Mouse (Mus musculus): Measurements from ENCODE around the gene Ghrh. TPM values are rescaled to one million over a fixed set of nuclear protein-coding genes. Genes with fewer than 3 reads are reported as not detected.

Ghrh gene
- total RNA-seq, 2 experiments from 2014 or later, result not detected

DNA sequence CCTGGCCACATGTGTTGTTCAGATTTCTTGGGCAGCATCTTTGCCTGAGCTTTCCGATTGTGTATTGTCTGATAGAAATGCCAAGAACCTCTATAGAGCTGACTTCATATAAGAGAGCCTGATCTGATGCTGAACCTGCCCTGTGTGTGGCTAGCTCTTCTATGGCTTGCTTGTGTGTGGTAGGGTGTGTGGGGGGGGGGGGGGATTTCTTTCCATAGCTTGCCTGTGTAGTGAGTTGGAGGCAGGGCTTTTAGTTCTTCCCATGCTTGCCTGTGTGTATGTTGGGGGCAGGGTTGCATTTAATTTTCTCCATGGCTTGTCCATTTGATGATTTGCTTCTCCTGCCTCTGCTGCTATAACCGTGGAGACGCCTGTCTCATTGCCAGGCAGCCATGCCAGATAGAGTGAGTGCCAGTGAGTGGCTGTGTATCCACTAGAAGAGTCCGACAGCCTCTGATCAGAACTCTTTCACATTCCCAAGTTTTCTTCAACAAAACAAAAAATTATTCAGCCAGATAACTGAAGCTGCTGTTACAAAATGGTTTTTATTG lies 39.5 kb downstream of the Ghrh start:
- peak in 1 of 2 experiments; percentile 30 for DNase-seq

DNA sequence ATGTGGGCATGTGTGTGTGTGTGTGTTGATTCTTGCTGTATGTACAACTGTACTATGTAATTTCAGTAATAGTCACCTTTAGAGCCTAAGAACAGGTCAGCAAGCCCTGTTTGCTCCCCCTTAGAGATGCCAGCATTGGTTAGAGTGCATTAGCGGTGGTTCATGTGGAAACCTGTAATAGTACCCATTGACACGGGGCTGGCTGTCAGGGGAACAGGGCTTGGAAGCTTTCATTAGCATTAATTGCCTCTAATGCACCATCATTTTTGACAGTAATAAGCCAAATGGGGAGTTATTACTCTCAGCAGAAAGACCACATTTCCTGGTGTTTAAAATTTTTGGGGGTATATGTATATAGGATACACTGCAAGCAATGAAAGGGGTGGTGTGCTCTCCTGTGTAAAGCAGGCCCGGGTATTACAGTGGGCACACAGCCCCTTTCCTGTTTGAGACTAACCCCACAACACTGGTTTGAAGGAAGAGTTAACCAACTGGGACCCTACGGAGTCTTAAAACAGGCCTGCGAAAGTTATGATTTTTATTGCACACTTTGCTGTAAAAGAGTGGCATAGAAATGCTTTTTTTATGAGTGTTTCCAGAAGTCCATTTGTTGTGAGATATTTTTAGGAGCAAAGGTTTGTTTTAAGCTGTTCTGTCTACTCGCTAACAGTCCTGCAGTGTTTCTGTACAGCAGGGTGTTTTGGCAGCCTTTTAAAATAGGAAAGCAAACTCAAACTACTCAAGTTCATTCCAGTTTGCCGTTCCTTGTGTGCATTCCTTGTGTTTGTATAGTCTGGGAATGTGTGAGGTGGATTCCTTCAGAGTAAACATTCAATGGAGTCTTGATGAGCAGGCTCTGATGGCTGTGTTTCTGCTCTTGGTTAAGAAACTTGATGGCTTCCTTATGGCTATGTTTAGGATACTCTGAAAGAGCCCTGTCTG lies 40.9 kb downstream of the Ghrh start:
- DNase-seq, result no peak

DNA sequence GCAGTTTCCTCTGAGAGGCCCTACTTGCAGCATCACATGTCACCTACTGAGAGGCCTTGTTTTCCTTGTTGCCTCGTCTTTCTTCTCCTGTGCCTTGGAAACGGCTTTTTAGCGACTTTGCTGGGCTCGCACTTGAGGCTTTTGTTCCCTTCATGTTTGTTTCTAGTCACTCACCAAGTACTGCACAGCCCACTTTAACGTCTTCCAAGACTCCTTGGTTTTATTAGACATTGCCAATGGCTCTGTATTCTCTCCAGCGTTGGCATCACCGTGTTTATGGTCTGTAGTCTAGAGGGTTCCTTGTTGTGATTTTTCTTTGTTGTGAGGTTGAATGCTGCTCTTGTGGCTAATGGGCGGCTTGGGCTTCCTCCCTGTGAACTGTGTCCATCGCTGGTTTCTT lies 44.2 kb downstream of the Ghrh start:
- DNase-seq, result no peak

DNA sequence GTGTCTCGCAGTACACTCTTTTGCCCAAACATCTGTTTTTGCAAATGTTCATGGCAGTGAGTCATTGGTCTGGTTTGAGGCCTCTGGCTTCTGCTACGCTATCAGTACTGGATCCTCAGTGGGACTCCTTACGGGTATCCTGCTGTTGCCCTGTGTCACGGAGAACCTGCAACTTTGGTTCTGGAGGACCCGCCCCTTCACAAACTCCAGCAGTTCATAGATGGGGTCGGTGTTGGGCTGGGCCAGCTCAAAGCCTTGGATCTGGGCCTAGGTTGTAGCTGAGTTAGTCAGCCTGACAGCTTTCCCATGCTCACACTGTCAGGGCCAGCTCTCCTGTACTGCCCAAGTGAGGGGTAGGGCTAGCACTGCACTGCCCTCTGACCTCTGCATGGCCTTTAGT lies 47.3 kb downstream of the Ghrh start:
- DNase-seq, result no peak

DNA sequence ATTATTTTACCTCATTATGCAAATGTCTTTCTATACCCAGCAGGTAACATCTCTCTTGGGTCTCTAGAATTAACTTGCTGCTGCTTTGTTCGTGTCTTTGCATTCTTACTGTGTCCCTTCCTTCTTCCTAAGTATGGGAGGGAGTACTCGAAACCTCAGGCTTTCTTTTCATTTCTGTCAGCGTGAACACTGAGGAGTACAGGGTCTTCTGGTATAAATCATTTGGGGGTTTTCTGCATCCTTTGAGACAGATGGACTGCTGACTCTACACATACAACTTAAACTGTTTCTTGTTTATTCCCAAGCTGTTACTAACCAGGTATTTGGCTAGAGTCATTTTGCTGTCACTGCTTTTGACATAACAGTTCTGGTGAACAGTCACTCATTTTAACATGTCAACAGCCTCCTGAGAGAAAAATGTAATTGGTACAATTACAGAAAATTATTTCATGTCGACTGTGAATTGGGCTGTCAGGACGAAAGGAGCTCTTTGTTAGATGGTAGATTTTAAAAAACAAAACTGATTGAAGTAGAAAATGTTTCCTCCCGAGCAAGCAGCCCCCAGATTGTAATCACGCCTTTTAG lies 51.1 kb downstream of the Ghrh start:
- no peak for DNase-seq

DNA sequence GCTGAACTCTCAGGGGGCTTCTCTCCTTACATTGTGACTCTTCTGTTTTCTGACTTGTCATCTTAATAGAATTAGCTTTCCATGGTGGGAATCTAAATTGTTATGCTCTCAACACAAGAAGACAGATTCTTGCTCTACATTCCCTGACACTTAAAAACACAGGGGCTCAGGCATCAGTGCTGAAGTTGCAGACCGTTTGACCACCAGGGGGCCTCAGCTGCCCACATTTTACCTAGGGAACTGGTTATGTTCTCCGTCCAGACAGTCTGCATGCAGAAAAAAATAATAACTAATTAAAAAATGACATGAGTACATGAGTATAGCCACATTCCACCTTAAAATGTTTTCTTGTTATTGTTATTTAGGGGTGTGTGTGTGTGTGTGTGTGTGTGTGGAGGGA lies 55.2 kb downstream of the Ghrh start:
- peak; percentile 70 to 73 for DNase-seq

DNA sequence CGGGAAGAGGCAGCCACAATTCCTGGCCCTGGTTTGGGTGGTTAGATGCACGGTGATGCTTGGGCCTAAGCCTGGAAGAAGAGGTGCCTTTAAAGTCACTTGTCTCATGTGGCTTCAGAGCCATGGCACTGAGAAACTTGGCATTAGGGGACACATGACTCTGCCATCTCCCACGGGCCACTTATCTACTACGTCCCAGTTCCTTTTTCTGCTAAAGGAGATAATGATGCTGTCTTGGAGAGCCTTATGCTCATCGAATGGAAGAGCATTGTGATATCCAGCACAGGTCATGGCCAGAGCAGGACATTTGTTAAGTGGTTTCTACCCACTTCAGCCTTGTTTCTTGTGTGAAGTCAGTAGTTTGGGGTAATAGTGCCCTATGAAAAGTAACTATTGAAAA lies 58.3 kb downstream of the Ghrh start:
- DNase-seq, result no peak

DNA sequence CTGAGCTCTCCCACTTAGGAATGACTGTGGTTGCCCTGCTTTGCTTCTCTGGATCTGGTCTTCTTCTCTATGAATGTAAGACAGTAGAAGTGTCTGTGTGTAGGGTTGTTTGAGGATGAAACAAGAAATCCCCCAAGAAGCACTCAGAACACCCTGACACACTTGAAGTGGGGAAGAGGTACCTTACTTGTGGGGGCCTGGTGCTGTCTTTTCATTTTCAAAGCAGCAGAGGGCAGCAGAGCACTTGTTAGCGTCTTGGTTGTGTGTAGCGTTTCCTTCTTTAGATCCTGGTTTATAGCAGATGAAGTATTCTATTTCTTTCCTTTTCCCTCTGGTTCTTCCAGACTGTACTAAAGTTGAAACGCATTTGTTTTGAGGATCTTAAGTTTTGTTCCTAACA lies 59.8 kb downstream of the Ghrh start:
- peak; percentile 19 to 41 for DNase-seq

DNA sequence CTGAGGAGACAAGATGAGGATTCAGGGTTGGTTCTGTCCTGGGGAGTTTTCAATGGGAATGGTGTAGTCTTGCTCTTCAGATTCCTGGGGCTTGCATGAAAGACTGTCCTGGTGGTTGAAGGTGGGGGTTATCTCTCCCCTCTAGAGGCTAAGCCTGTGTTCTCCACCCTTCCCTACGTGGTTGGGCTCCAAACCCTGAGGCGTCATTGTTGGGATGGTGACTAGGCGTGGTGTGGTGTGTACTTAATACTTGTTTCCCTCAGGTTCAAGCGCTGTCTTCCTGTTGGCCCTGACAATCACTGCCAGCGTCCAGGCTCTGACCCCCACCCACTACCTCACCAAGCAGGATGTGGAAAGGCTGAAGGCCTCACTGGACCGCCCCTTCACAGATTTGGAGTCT lies 64.0 kb downstream of the Ghrh start:
- DNase-seq, result no peak

Other genes with a start within 250 kb of the Ghrh start
- 10 to 100 TPM; 15.8 to 16.0 TPM for gene Samhd1, start 212.2 kb downstream of the Ghrh start, total RNA-seq (2021)
- 1 to 10 TPM; 1.7 to 1.8 TPM for gene Rbl1, start 143.0 kb downstream of the Ghrh start, total RNA-seq (2021)
- gene Rpn2, start 68.5 kb downstream of the Ghrh start, total RNA-seq (2021), result 100 to 1,000 TPM; 131 to 136 TPM
- 1 to 10 TPM in 1 of 2 experiments, under 1 TPM in 1; 0.75 to 1.0 TPM for gene Mroh8, start 68.0 kb downstream of the Ghrh start, total RNA-seq (2021)
- 10 to 100 TPM; 53.6 to 60.9 TPM for gene Manbal, start 20.1 kb upstream of the Ghrh start, total RNA-seq (2021)
- gene Src, start 70.9 kb upstream of the Ghrh start, total RNA-seq (2021), result 100 to 1,000 TPM; 154 to 160 TPM
- 100 to 1,000 TPM; 539 to 601 TPM for gene Nnat, start 212.6 kb upstream of the Ghrh start, total RNA-seq (2021)
- gene Blcap, start 223.8 kb upstream of the Ghrh start, total RNA-seq (2021), result 100 to 1,000 TPM; 117 to 137 TPM

All from layer of hippocampus, postnatal 36 days (tissue).